Mouse (Mus musculus) Patski (cell line): ENCODE measurements around the gene Myo16. TPM values are rescaled to one million over a fixed set of nuclear protein-coding genes. Genes with fewer than 3 reads are reported as not detected.

Source experiments
- ATAC-seq: fragments of 100-300 bp; one replicate; pipeline ENCODE4 v1.8.0; 2021
- CTCF ChIA-PET: fragments of 350-600 bp; sonication (Branson Sonifier 250); formaldehyde crosslinking; loops from one replicate; lab custom pipeline; 2022; ENCODE audit warnings: inconsistent platforms; lab: Charles Lee
- POLR2A ChIA-PET: fragments of 350-600 bp; sonication (Branson Sonifier 250); formaldehyde crosslinking; loops from one replicate; lab custom pipeline; 2022; ENCODE audit warnings: antibody characterized with exemption, inconsistent platforms; lab: Charles Lee
- DNase-seq: peaks from one replicate; pipeline ENCODE4 v3.0.0-alpha.2; 2011; ENCODE audit warnings: low read depth, low spot score
- H3K27me3 ChIP-seq: fragments of 371-371 bp; one replicate; pipeline ENCODE4 v1.5.1; 2021
- CTCF ChIP-seq: fragments of 100-300 bp; IDR thresholded peaks from one replicate; pipeline ENCODE4 v1.5.1; 2021
- in situ Hi-C: fragments of 300-500 bp; cut with MboI; formaldehyde crosslinking; loops from 3 replicates; pipeline ENCODE4 v1.11.1; 2018; ENCODE audit warnings: low pct_unique_long_range_greater_than_20kb, mixed read lengths
- polyA plus RNA-seq: library from polyadenylated mRNA; unstranded; gene quantifications from one replicate; pipeline ENCODE4 v1.2.3, GENCODE M21; 2021

Gene Myo16
- polyA plus RNA-seq, 1 experiment from 2014 or later: 0.05 TPM

- DNase-seq (peak; percentile 67), ATAC-seq (peak; percentile 82)
- ChIA-PET CTCF (no interaction called here), POLR2A (no interaction called here)
- no peaks in the 10 kb centered on the region for H3K27me3 ChIP-seq
- in situ Hi-C loops: no loop called here
- no peak for TF ChIP-seq CTCF
These were observed 492.8 kb downstream of the Myo16 start for GRCm38 (mm10) chr8:10646485-10646884.

DNA sequence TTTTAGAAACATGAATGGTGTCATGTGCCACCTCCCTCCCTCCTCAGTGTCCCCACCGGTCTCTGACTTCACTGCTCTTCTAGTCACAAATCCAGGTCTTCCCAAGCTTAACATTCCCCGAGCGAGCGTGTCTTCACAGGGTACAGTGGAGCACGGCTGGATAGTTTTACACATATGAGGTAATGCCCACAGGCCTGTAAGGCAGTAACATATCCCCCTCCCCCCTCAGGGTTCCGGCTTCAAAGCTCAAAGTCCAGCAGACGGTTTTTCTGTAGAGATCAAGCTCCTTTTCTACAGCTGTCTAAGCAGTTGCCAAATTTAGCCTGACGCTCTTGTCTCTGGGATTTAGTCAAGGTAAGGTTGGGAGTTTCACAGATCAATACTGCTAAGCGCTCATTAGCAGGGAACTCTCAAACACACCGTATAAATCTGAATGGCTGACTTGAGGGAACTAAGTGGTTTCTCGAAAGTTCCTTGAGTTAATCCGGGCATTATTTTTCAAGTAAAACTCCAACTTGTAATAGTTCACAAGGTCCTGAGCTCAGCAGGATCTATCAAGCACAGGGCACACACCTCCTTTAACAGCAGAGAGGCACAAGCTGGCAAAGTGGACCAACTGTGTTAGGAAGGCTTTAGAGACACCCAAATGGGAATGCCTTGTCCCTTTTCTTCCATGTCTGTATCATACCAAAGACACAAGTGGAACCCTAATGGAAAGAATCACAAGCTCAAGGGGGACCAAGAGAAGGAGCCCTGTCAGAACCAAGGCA lies 498.0 kb downstream of the Myo16 start:
- no peak for DNase-seq
- no peaks in the 10 kb centered on the region for H3K27me3 ChIP-seq
- TF ChIP-seq CTCF: no peak
- no peak for ATAC-seq
- ChIA-PET POLR2A (interaction anchor here (0.5 to 1.5 kb wide), 2 partner anchors 13 to 19 kb away, joined by 3 to 4 read pairs; no protein-coding TSS in a partner anchor), CTCF (interaction anchor here (1.3 to 1.8 kb wide), 4 partner anchors 12 to 146 kb away, joined by 3 to 5 read pairs (median 4); no protein-coding TSS in a partner anchor)
- in situ Hi-C loops: no loop called here

GRCm38 (mm10) chr8:10653282-10653681 lies 499.6 kb downstream of the Myo16 start:
- ATAC-seq (peak; percentile 80), DNase-seq (no peak)
- ChIA-PET POLR2A (interaction anchor here (0.7 kb wide), 1 partner anchor 10 kb away, joined by 3 read pairs; no protein-coding TSS in a partner anchor), CTCF (no interaction called here)
- no peak for TF ChIP-seq CTCF
- no peaks in the 10 kb centered on the region for H3K27me3 ChIP-seq
- in situ Hi-C loops: no loop called here

DNA sequence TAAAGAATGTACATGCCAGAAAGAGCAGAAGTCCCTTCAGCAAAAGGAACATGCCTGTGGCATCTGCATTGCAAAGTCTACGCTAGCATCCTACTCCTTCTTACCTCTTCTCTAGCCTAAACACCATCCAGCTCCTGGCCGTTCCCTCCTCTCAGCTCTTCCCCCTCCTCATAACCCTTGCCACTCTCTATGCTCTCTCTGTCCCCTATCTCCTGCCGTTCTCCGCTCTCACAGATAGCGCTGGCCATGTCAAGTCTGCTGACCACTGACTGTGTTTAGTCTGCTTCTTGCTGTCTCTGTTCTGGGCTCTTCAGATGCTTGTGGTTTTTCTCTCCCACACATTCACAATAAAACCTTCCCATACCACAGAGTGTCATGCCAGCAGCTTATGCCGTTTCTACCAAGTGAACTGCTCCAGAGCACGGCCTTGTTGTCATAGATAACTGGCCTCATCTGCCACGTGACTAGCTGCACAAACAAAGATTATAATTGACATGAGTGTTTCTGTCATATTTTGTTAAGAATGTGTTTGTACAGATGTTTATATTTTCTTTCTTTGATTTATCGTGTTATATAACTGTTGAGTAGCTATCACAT lies 501.3 kb downstream of the Myo16 start:
- in situ Hi-C loops: no loop called here
- DNase-seq (no peak), ATAC-seq (no peak)
- ChIA-PET POLR2A (interaction anchor here (0.6 kb wide), 1 partner anchor 26 kb away, joined by 3 read pairs; no protein-coding TSS in a partner anchor), CTCF (interaction anchor here (1.4 kb wide), 1 partner anchor 9 kb away, joined by 4 read pairs; no protein-coding TSS in a partner anchor)
- H3K27me3 ChIP-seq: no peaks in the 10 kb centered on the region
- TF ChIP-seq CTCF: no peak

DNA sequence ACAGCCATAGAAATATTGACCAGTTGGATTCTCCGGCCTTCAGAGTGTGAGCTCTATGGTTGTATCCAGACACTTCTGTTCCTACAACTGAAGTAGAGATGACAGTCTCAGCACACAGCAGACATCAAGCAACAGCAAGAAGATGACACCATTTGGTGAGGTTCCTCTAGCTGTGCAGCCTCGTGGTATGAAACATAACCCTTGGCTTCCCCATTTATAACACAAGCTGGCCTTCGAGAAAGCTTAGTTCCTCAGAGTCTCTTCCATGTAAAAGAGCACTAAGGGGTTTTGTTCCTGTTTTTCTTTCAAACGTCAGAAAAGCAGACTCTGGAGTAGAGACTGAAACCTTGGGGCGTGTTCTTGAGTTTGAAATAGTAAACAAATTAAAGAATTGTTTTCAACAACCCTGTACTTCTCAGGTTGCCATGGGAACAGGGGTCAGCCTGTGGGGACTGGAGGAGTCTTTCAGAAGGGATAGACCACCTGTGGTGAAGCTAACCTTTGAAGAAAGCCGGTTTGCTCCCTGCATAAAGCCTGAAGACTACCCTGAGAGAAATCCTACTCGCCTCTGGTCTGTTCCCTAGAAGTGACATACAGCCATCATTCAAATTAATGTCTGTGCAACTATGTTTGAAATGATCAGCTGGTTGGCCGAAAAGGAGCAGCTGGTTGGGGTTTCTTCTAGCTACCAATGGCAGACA lies 510.2 kb downstream of the Myo16 start:
- in situ Hi-C loops: no loop called here

DNA sequence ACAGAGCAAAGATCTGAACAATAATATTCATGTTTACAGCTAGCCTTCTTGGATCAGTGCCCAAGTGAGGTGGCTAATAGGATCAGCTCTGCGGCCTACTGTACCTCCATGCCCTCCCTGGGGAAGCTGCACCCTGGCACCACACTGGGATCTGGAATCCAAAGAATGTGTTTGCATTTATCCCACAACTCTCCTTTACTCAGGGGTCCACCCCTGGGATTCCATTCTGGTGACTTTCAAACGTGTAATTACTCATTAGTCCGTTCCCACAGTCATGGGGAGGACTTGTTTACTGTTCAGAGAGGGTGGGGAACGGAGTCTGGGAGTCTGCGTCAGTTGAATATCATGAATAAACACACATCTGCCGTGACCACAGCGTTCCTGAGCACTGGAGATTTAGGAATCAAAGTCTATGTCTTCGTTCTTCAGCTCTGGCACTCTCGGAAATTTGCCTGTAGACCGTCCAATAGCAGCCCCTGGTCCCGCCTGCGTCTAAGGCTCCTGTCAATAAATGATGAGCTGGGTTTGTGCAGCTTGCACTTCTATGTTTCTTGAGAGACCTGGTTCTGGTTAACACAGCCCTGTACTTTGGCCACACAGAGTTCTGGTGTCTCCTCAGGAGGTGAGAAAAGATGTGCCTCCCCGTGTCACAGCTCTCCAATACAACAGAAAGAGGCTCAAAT lies 511.3 kb downstream of the Myo16 start:
- DNase-seq (peak; percentile 96), ATAC-seq (peak; percentile 97)
- POLR2A ChIA-PET: interaction anchor here (0.7 to 1.3 kb wide), 4 partner anchors 14 to 193 kb away, joined by 3 to 4 read pairs (median 3); no protein-coding TSS in a partner anchor
- CTCF ChIA-PET: interaction anchor here (0.8 to 2.3 kb wide), 8 partner anchors 10 to 111 kb away, joined by 3 to 9 read pairs (median 4); no protein-coding TSS in a partner anchor
- in situ Hi-C loops: no loop called here
- H3K27me3 ChIP-seq: no peaks in the 10 kb centered on the region
- TF ChIP-seq CTCF: no peak

More for the DNA sequence above, 510.2 kb downstream of the Myo16 start:
- no peaks in the 10 kb centered on the region for H3K27me3 ChIP-seq
- POLR2A ChIA-PET: interaction anchor here (0.6 to 1.3 kb wide), 4 partner anchors 13 to 248 kb away, joined by 3 to 4 read pairs (median 3); no protein-coding TSS in a partner anchor
- DNase-seq (no peak), ATAC-seq (no peak)
- CTCF ChIA-PET: interaction anchor here (0.8 to 2.3 kb wide), 10 partner anchors 8 to 57 kb away, joined by 3 to 9 read pairs (median 4); no protein-coding TSS in a partner anchor
- no peak for TF ChIP-seq CTCF

DNA sequence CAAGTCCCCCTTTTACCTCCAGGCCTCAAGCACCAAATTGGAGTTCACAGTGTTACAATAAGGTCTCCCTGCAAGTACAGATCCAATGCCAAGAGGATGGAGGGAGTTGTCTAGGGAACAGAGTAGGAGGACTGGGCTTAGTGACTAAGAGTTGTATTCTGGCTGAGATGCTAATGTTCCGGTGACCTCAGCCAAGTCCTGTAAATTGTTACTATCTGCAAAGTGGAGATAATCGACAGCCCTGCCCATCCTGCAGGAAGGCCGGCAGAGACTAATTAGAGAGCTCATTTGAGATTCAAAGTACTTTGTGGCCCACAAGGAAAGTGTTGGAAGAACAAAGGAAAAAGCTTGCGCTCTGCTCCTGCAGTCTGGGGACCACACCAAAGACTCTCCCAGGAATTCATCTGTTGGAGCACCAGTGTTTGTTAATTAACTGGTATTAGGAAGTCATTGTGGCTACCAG lies 512.1 kb downstream of the Myo16 start:
- ChIA-PET CTCF (interaction anchor here (1.4 to 1.5 kb wide), 2 partner anchors 59 to 110 kb away, joined by 3 to 4 read pairs; no protein-coding TSS in a partner anchor), POLR2A (interaction anchor here (1.0 kb wide), 1 partner anchor 192 kb away, joined by 3 read pairs; no protein-coding TSS in a partner anchor)
- DNase-seq (no peak), ATAC-seq (no peak)
- H3K27me3 ChIP-seq: no peaks in the 10 kb centered on the region
- no peak for TF ChIP-seq CTCF
- in situ Hi-C loops: no loop called here

- DNase-seq: no peak
- POLR2A ChIA-PET: no interaction called here
- no peak for TF ChIP-seq CTCF
- in situ Hi-C loops: no loop called here
- no peaks in the 10 kb centered on the region for H3K27me3 ChIP-seq
- CTCF ChIA-PET: interaction anchor here (1.2 to 1.5 kb wide), 2 partner anchors 20 to 123 kb away, joined by 3 to 4 read pairs; no protein-coding TSS in a partner anchor
- ATAC-seq: peak; percentile 26
These were observed 518.3 kb downstream of the Myo16 start for GRCm38 (mm10) chr8:10671862-10672548.

DNA sequence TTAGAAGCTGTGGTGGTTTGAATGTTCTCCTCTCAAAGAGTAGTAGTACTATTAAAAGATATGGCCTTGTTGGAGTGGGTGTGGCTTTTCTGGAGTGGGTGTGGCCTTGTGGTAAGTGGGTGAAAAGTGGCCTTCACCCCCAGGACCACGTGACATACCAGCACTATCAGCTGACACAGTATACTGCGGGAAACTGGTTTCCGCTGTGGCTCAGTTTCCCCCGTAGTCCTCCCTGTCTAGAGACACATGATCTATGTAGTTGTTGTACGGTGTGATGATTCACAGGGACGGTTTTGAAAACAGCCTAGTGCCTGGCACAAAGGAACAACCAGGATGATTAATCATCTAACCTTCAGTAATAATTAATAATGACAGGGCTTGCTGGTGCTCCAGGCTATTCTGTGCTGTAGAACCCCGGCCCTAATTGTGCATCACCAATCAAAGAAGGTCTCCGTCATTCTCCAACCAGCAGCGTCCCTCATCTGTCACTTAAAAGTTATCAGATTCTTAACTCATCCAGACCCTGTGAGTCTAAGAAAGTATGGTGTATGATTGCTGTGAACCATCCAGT lies 524.2 kb downstream of the Myo16 start:
- no peak for DNase-seq
- POLR2A ChIA-PET: no interaction called here
- no peak for TF ChIP-seq CTCF
- in situ Hi-C loops: no loop called here
- CTCF ChIA-PET: no interaction called here
- ATAC-seq: no peak
- H3K27me3 ChIP-seq: no peaks in the 10 kb centered on the region
